Mouse (Mus musculus) kidney, adult 2 months (tissue): ENCODE measurements around the gene Acss3.

Experiments
- CTCF ChIP-seq: fragments of 200-500 bp; conservative IDR thresholded peaks from 2 replicates; pipeline ENCODE4 v1.5.1; 2011; ENCODE audit warnings: low read depth, mild to moderate bottlenecking, control low read depth, low read length, moderate library complexity, mixed read lengths; ENCODE audit not compliant: insufficient read depth, insufficient read length
- POLR2A ChIP-seq: fragments of 200-500 bp; IDR thresholded peaks from one replicate; pipeline ENCODE4 v1.6.1; 2011; ENCODE audit warnings: low read depth, low read length, control low read depth

DNA sequence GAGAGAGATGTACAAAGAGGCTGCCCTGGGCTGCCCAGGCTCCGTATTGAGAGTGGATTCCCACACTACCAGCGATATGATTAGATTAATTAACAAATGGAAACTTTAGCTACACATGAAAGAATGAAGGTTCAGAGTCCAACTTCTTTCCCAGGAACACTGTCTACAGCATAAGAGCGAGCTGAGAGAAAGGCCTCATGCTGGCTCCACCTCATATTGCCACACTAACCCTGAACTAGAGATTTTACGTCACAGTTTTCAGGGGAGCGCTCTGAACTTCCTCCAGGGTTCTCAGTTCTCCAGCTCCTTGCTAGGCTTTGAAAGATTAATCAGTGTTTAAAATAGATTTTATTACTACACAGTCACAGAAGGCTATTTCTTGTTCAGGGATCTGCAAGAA, 182.1 kb downstream of the Acss3 start:
- no peak for TF ChIP-seq CTCF
- TF ChIP-seq POLR2A = no peak
